Mouse (Mus musculus) urinary bladder, postnatal 36 days (tissue): ENCODE measurements at regions not wholly inside any gene's neighbourhood (a gene's known extent, or its start where the extent isn't known, plus 50 kb on each side); places are given as distances from the start of the nearest gene placed in this dataset.

Experiments used
- DNase-seq, 2 experiments: peaks; one replicate each; pipeline ENCODE4 v3.0.0; 2022; ENCODE audit warnings: low spot score in 2 of 2, mixed read lengths in 1 of 2

GRCm38 (mm10) chr4:148723208-148723607 lies 80.1 kb downstream of the Gm572 start:
- no peak for DNase-seq

GRCm38 (mm10) chr4:148723934-148724719 lies 80.1 kb upstream of the Casz1 start:
- DNase-seq = no peak

GRCm38 (mm10) chr4:148728800-148729199 lies 75.4 kb upstream of the Casz1 start:
- no peak for DNase-seq

- DNase-seq = no peak
Measured at GRCm38 (mm10) chr4:148731586-148731985, 72.6 kb upstream of the Casz1 start.

- no peak for DNase-seq
Measured at GRCm38 (mm10) chr4:148734061-148734460, 70.2 kb upstream of the Casz1 start.

- DNase-seq = no peak
Measured at GRCm38 (mm10) chr4:148734547-148734946, 69.7 kb upstream of the Casz1 start.

- DNase-seq = no peak
Measured at GRCm38 (mm10) chr4:148738601-148739530, 65.4 kb upstream of the Casz1 start.

- peak; percentile 61 to 70 for DNase-seq
Measured at GRCm38 (mm10) chr4:148742549-148743413, 61.4 kb upstream of the Casz1 start.

GRCm38 (mm10) chr4:148743414-148743844 lies 60.8 kb upstream of the Casz1 start:
- DNase-seq = no peak

- DNase-seq = no peak
Measured at GRCm38 (mm10) chr4:148744053-148744452, 60.2 kb upstream of the Casz1 start.

- DNase-seq = no peak
Measured at GRCm38 (mm10) chr4:148746460-148747314, 57.5 kb upstream of the Casz1 start.

- DNase-seq = no peak
Measured at GRCm38 (mm10) chr4:148747315-148747644, 56.9 kb upstream of the Casz1 start.

- DNase-seq = no peak
Measured at GRCm38 (mm10) chr4:148750030-148750429, 54.2 kb upstream of the Casz1 start.

GRCm38 (mm10) chr4:148751591-148751990 lies 52.6 kb upstream of the Casz1 start:
- DNase-seq = no peak

GRCm38 (mm10) chr4:148752360-148753093 lies 51.7 kb upstream of the Casz1 start:
- DNase-seq = no peak

- DNase-seq = no peak
Measured at GRCm38 (mm10) chr4:148753143-148753798, 51.0 kb upstream of the Casz1 start.

- DNase-seq = no peak
Measured at GRCm38 (mm10) chr4:148753849-148754248, 50.4 kb upstream of the Casz1 start.
